Mouse (Mus musculus) limb, embryonic 15.5 days (tissue): ENCODE measurements at regions not wholly inside any gene's neighbourhood (a gene's known extent, or its start where the extent isn't known, plus 50 kb on each side); places are given as distances from the start of the nearest gene placed in this dataset.
"Not testable (repeated sequence)": the region's sequence is repeated elsewhere in the genome, so short reads cannot be mapped to it uniquely, and the experiment has no call there.

Experiments
- ATAC-seq: fragments of 200-750 bp; cut with Nextera tagmentation; 2 replicates; pipeline ENCODE4 v1.8.0; 2017; ENCODE audit warnings: low read depth, moderate TSS enrichment; ENCODE audit not compliant: insufficient number of reproducible peaks, low FRiP score, low TSS enrichment
- H3K27ac ChIP-seq: fragments of 300-500 bp; sonication (generic); 2 replicates; pipeline ENCODE4 v1.5.1; 2015; ENCODE audit warnings: moderate library complexity, mild to moderate bottlenecking, inconsistent platforms
- H3K27me3 ChIP-seq: fragments of 300-500 bp; sonication (generic); 2 replicates; pipeline ENCODE4 v1.6.1; 2015; ENCODE audit warnings: inconsistent platforms
- H3K36me3 ChIP-seq: fragments of 300-500 bp; sonication (generic); 2 replicates; pipeline ENCODE4 v1.6.1; 2015; ENCODE audit warnings: inconsistent platforms
- H3K4me1 ChIP-seq: fragments of 300-500 bp; sonication (generic); 2 replicates; pipeline ENCODE4 v1.6.1; 2015; ENCODE audit warnings: inconsistent platforms
- H3K4me2 ChIP-seq: fragments of 300-500 bp; sonication (generic); 2 replicates; pipeline ENCODE4 v1.6.1; 2015; ENCODE audit warnings: mild to moderate bottlenecking, inconsistent platforms
- H3K4me3 ChIP-seq: fragments of 300-500 bp; sonication (generic); 2 replicates; pipeline ENCODE4 v1.5.1; 2015; ENCODE audit warnings: mild to moderate bottlenecking, inconsistent platforms
- H3K9ac ChIP-seq: fragments of 300-500 bp; sonication (generic); 2 replicates; pipeline ENCODE4 v1.6.1; 2015; ENCODE audit warnings: inconsistent platforms
- H3K9me3 ChIP-seq: fragments of 300-500 bp; sonication (generic); 2 replicates; pipeline ENCODE4 v1.6.1; 2016; ENCODE audit warnings: inconsistent platforms
- WGBS: fragments of 180-500 bp; shearing (Covaris S2); methylation state at CpG from one replicate; pipeline ENCODE4 v1.1.7; 2015; 5-methylcytosine and 5-hydroxymethylcytosine counted together

GRCm38 (mm10) chr1:23316288-23316687 lies 81.3 kb downstream of the Ogfrl1 start:
- H3K27ac ChIP-seq, H3K4me2 ChIP-seq, H3K4me1 ChIP-seq, H3K27me3 ChIP-seq, ATAC-seq, H3K9ac ChIP-seq, H3K36me3 ChIP-seq, H3K4me3 ChIP-seq, H3K9me3 ChIP-seq: not testable (repeated sequence)
- WGBS = 94% methylated on average over 2 of the region's 2 CpGs

GRCm38 (mm10) chr1:23314863-23315262 lies 82.7 kb downstream of the Ogfrl1 start:
- WGBS = 76% methylated on average over 2 of the region's 2 CpGs
- H3K27ac ChIP-seq, H3K27me3 ChIP-seq, ATAC-seq, H3K9me3 ChIP-seq, H3K4me2 ChIP-seq, H3K36me3 ChIP-seq, H3K4me1 ChIP-seq, H3K9ac ChIP-seq, H3K4me3 ChIP-seq: not testable (repeated sequence)

GRCm38 (mm10) chr1:23292718-23293117 lies 104.9 kb downstream of the Ogfrl1 start:
- no peak for ATAC-seq
- 88% methylated on average over 1 of the region's 1 CpGs for WGBS
- H3K27ac ChIP-seq = no peak overlapping the region
- H3K4me2 ChIP-seq = no peak overlapping the region
- no peaks in the 10 kb centered on the region for H3K4me1 ChIP-seq
- H3K4me3 ChIP-seq = no peak overlapping the region
- H3K9me3 ChIP-seq = no peaks in the 10 kb centered on the region
- H3K9ac ChIP-seq = no peak overlapping the region
- no peaks in the 10 kb centered on the region for H3K27me3 ChIP-seq
- no peaks in the 10 kb centered on the region for H3K36me3 ChIP-seq

GRCm38 (mm10) chr1:23286741-23287140 lies 110.8 kb downstream of the Ogfrl1 start:
- 22% methylated on average over 4 of the region's 4 CpGs for WGBS

GRCm38 (mm10) chr1:23282870-23283219 lies 114.7 kb downstream of the Ogfrl1 start:
- Histone ChIP-seq H3K4me1 (no peaks in the 10 kb centered on the region), H3K27ac (no peak overlapping the region), H3K27me3 (no peaks in the 10 kb centered on the region), H3K36me3 (no peaks in the 10 kb centered on the region), H3K4me3 (no peak overlapping the region), H3K4me2 (no peak overlapping the region), H3K9me3 (no peaks in the 10 kb centered on the region), H3K9ac (no peak overlapping the region)
- WGBS = 86% methylated on average over 4 of the region's 4 CpGs
- no peak for ATAC-seq

More at GRCm38 (mm10) chr1:23286741-23287140, 110.8 kb downstream of the Ogfrl1 start:
- ATAC-seq = no peak
- no peaks in the 10 kb centered on the region for H3K4me1 ChIP-seq
- no peak overlapping the region for H3K9ac ChIP-seq
- H3K4me2 ChIP-seq = no peak overlapping the region
- no peak overlapping the region for H3K4me3 ChIP-seq
- no peaks in the 10 kb centered on the region for H3K27me3 ChIP-seq
- H3K36me3 ChIP-seq = no peaks in the 10 kb centered on the region
- no peaks in the 10 kb centered on the region for H3K9me3 ChIP-seq
- H3K27ac ChIP-seq = no peak overlapping the region

- no peak overlapping the region for H3K4me2 ChIP-seq
- H3K9me3 ChIP-seq = no peaks in the 10 kb centered on the region
- H3K9ac ChIP-seq = no peak overlapping the region
- no peak overlapping the region for H3K4me3 ChIP-seq
- no peak for ATAC-seq
- no peaks in the 10 kb centered on the region for H3K4me1 ChIP-seq
- no peak overlapping the region for H3K27ac ChIP-seq
- WGBS = 82% methylated on average over 2 of the region's 2 CpGs
- no peaks in the 10 kb centered on the region for H3K27me3 ChIP-seq
- no peaks in the 10 kb centered on the region for H3K36me3 ChIP-seq
These were observed 115.2 kb downstream of the Ogfrl1 start for GRCm38 (mm10) chr1:23282215-23282869.

GRCm38 (mm10) chr1:23279827-23280226 lies 117.7 kb downstream of the Ogfrl1 start:
- no peak overlapping the region for H3K9ac ChIP-seq
- H3K36me3 ChIP-seq = no peaks in the 10 kb centered on the region
- H3K4me3 ChIP-seq = no peak overlapping the region
- H3K4me1 ChIP-seq = no peaks in the 10 kb centered on the region
- ATAC-seq = no peak
- 88% methylated on average over 2 of the region's 2 CpGs for WGBS
- no peak overlapping the region for H3K4me2 ChIP-seq
- no peaks in the 10 kb centered on the region for H3K9me3 ChIP-seq
- H3K27me3 ChIP-seq = no peaks in the 10 kb centered on the region
- no peak overlapping the region for H3K27ac ChIP-seq

GRCm38 (mm10) chr1:23272077-23272476 lies 125.5 kb downstream of the Ogfrl1 start:
- Histone ChIP-seq H3K9me3 (no peaks in the 10 kb centered on the region), H3K4me1 (0 out of 2 replicates have a peak, but pooled peaks cover 3% of the 10 kb centered on the region), H3K36me3 (no peaks in the 10 kb centered on the region), H3K4me2 (no peak overlapping the region), H3K27me3 (no peaks in the 10 kb centered on the region), H3K4me3 (no peak overlapping the region), H3K27ac (no peak overlapping the region), H3K9ac (no peak overlapping the region)
- WGBS = 59% methylated on average over 6 of the region's 6 CpGs
- no peak for ATAC-seq

- no peak for ATAC-seq
- Histone ChIP-seq H3K4me1 (0 out of 2 replicates have a peak, but pooled peaks cover 3% of the 10 kb centered on the region), H3K27ac (no peak overlapping the region), H3K36me3 (no peaks in the 10 kb centered on the region), H3K27me3 (no peaks in the 10 kb centered on the region), H3K4me2 (no peak overlapping the region), H3K9ac (no peak overlapping the region), H3K9me3 (no peaks in the 10 kb centered on the region), H3K4me3 (no peak overlapping the region)
- WGBS = 30% methylated on average over 6 of the region's 6 CpGs
These were observed 126.4 kb downstream of the Ogfrl1 start for GRCm38 (mm10) chr1:23270910-23271822.

- Histone ChIP-seq H3K27ac (no peak overlapping the region), H3K9me3 (no peaks in the 10 kb centered on the region), H3K4me3 (no peak overlapping the region), H3K4me2 (no peak overlapping the region), H3K9ac (no peak overlapping the region), H3K4me1 (0 out of 2 replicates have a peak, but pooled peaks cover 3% of the 10 kb centered on the region), H3K27me3 (no peaks in the 10 kb centered on the region), H3K36me3 (no peaks in the 10 kb centered on the region)
- no peak for ATAC-seq
These were observed 129.5 kb downstream of the Ogfrl1 start for GRCm38 (mm10) chr1:23268062-23268461.

- Histone ChIP-seq H3K36me3 (no peaks in the 10 kb centered on the region), H3K27me3 (no peaks in the 10 kb centered on the region), H3K9me3 (no peaks in the 10 kb centered on the region), H3K4me2 (no peak overlapping the region), H3K4me1 (no peaks in the 10 kb centered on the region), H3K27ac (no peak overlapping the region), H3K4me3 (no peak overlapping the region), H3K9ac (no peak overlapping the region)
- no peak for ATAC-seq
- 41% methylated on average over 3 of the region's 3 CpGs for WGBS
These were observed 131.9 kb downstream of the Ogfrl1 start for GRCm38 (mm10) chr1:23265556-23266232.

GRCm38 (mm10) chr1:23264251-23264650 lies 133.3 kb downstream of the Ogfrl1 start:
- no peak for ATAC-seq
- H3K9ac ChIP-seq = no peak overlapping the region
- no peaks in the 10 kb centered on the region for H3K36me3 ChIP-seq
- no peak overlapping the region for H3K27ac ChIP-seq
- no peaks in the 10 kb centered on the region for H3K9me3 ChIP-seq
- no peak overlapping the region for H3K4me2 ChIP-seq
- H3K4me1 ChIP-seq = no peaks in the 10 kb centered on the region
- 75% methylated on average over 3 of the region's 3 CpGs for WGBS
- no peaks in the 10 kb centered on the region for H3K27me3 ChIP-seq
- H3K4me3 ChIP-seq = no peak overlapping the region
